Mouse (Mus musculus): ENCODE measurements at regions not wholly inside any gene's neighbourhood (a gene's known extent, or its start where the extent isn't known, plus 50 kb on each side); places are given as distances from the start of the nearest gene placed in this dataset.

GRCm38 (mm10) chr5:113408588-113408987 is 51.5 kb downstream of the Aym1 start:
- Histone ChIP-seq H3K27me3 (no peaks in the 10 kb centered on the region), H3K9ac (no peak overlapping the region), H3K4me2 (no peak overlapping the region), H3K36me3 (no peaks in the 10 kb centered on the region), H3K4me1 (no peaks in the 10 kb centered on the region), H3K27ac (no peak overlapping the region), H3K9me3 (replicated peaks) (no peaks in the 10 kb centered on the region), H3K4me3 (replicated peaks) (no peak overlapping the region)
- 89% methylated on average over 3 of the region's 3 CpGs for WGBS
- no peak for ATAC-seq (replicated peaks; ENCODE audit: low FRiP score)

- Histone ChIP-seq H3K9ac (no peak overlapping the region), H3K9me3 (replicated peaks) (no peaks in the 10 kb centered on the region), H3K36me3 (no peaks in the 10 kb centered on the region), H3K27ac (no peak overlapping the region), H3K4me2 (no peak overlapping the region), H3K4me3 (replicated peaks) (no peak overlapping the region), H3K27me3 (no peaks in the 10 kb centered on the region), H3K4me1 (no peaks in the 10 kb centered on the region)
- whole genome bisulfite sequencing, result 72% methylated on average over 13 of the region's 13 CpGs
- ATAC-seq (replicated peaks; ENCODE audit: low FRiP score), result no peak
These were observed 53.9 kb downstream of the Aym1 start for GRCm38 (mm10) chr5:113410963-113411362.

- WGBS, result 81% methylated on average over 2 of the region's 2 CpGs
- Histone ChIP-seq H3K9me3 (replicated peaks) (no peaks in the 10 kb centered on the region), H3K27me3 (no peaks in the 10 kb centered on the region), H3K4me1 (peaks cover 12% of the 10 kb centered on the region), H3K4me3 (replicated peaks) (no peak overlapping the region), H3K27ac (no peak overlapping the region), H3K36me3 (no peaks in the 10 kb centered on the region), H3K4me2 (no peak overlapping the region), H3K9ac (no peak overlapping the region)
- no peak for ATAC-seq (replicated peaks; ENCODE audit: low FRiP score)
These were observed 57.5 kb downstream of the Aym1 start for GRCm38 (mm10) chr5:113414639-113415038.

DNA sequence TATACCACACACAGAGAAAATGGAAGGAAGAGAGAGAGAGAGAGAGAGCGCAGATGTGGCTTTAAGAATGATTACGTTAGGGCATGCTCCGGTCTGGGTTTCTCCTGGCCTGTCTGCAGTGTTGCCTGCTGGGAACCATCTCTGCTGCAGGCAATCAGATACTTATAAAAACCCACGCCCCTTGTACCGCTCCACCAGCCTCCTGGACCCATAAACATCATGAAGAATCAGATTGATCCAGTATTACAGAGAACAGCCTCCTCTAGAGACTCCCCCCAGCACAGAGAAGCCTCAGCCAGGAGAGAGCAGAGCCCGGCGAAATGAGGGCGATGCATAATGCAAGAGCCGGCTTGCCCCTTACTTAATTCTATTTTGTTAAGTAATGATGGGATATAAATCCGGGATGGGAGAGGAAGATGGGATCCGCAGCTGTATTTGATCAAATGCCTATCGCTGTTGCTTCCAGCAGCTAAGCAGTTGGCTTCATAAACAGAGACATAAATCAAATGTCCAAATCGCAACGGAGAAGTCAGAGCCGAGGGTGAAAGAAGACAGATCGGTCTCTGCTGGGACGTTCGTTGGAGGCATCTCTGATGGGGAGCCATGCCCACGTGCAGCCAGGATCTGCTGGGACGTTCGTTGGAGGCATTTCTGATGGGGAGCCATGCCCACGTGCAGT is 61.4 kb downstream of the Aym1 start:
- ATAC-seq (replicated peaks; ENCODE audit: low FRiP score), result peak; percentile 74; the same call in 1 of the 2 replicates
- WGBS, result 28% methylated on average over 22 of the region's 22 CpGs
- Histone ChIP-seq H3K27me3 (peaks cover 2% of the 10 kb centered on the region; the same call in 1 of the 2 replicates), H3K4me2 (peak overlapping the region; percentile 12; the same call in 1 of the 2 replicates), H3K27ac (peak overlapping the region; percentile 61; the same call in 1 of the 2 replicates), H3K4me3 (replicated peaks) (no peak overlapping the region), H3K4me1 (peaks cover 27% of the 10 kb centered on the region), H3K9me3 (replicated peaks) (no peaks in the 10 kb centered on the region), H3K9ac (no peak overlapping the region), H3K36me3 (no peaks in the 10 kb centered on the region)

DNA sequence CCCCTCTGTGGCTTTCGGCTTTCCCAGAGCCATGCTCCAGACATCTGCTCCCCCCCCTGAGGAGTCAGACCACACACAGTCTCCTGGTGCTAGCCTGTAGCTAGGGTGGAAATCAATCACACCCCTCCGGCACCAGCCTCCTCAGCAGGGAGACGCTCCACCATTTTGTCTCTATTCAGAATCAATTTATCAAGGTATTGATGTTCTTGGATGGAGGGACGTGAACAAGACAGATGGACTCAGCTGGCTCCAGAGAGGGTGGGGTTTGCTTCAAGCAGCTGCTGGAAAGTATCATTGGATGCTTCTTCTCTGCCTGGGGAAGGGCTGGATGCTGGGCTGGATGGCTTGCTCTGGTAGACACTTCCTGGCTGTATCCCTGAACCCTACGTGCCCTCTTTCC is 63.5 kb downstream of the Aym1 start:
- ATAC-seq (replicated peaks; ENCODE audit: low FRiP score), result no peak

DNA sequence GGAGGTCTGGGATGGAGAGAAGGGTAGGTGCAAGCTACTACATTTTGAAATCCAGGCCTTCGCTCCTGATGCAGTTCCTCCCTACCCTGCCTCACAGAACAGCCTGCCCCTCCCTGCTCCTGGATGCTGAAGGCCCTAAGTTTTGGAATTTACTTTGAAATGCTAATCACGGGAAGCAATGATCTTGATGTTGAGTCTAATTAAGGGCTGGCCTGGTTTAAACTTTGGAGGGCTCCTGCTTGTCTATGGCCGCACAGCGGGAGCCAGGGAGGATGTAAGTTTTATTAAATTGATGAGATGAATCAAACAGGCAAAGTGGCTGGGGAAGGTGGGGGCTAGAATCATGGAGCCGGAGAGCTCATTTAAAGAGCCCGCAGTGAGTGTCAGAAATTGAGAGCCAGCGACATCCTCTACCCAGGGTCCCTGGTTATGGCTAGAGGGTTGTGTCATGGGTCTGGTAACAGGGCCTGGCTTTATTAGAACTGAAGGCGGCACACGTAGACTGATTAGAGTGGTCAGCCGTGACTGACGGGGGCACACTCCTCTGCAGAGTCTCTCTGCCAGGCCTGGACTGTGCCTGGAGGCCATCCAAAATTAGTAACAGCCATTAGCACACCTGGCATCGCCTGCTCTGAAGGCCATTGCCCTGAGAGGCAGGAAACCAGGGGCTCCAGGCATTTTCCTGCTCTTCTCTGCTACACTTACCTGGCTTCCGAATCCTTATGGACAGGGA is 65.1 kb downstream of the Aym1 start:
- no peak overlapping the region for H3K9ac ChIP-seq
- no peaks in the 10 kb centered on the region for H3K9me3 ChIP-seq (replicated peaks)
- no peak overlapping the region for H3K4me2 ChIP-seq
- H3K4me3 ChIP-seq (replicated peaks), result no peak overlapping the region
- H3K27ac ChIP-seq, result no peak overlapping the region
- peaks cover 2% of the 10 kb centered on the region; the same call in 1 of the 2 replicates for H3K27me3 ChIP-seq
- no peaks in the 10 kb centered on the region for H3K36me3 ChIP-seq
- 58% methylated on average over 13 of the region's 13 CpGs for WGBS
- no peak for ATAC-seq (replicated peaks; ENCODE audit: low FRiP score)
- peaks cover 27% of the 10 kb centered on the region for H3K4me1 ChIP-seq

More for the DNA sequence above, 63.5 kb downstream of the Aym1 start:
- Histone ChIP-seq H3K27me3 (peaks cover 2% of the 10 kb centered on the region; the same call in 1 of the 2 replicates), H3K4me3 (replicated peaks) (no peak overlapping the region), H3K9me3 (replicated peaks) (no peaks in the 10 kb centered on the region), H3K4me1 (peaks cover 27% of the 10 kb centered on the region), H3K27ac (0 out of 2 replicates have a peak overlapping the region, but pooled peaks have one; percentile 3), H3K36me3 (no peaks in the 10 kb centered on the region), H3K9ac (no peak overlapping the region), H3K4me2 (no peak overlapping the region)
- WGBS, result 34% methylated on average over 5 of the region's 5 CpGs

DNA sequence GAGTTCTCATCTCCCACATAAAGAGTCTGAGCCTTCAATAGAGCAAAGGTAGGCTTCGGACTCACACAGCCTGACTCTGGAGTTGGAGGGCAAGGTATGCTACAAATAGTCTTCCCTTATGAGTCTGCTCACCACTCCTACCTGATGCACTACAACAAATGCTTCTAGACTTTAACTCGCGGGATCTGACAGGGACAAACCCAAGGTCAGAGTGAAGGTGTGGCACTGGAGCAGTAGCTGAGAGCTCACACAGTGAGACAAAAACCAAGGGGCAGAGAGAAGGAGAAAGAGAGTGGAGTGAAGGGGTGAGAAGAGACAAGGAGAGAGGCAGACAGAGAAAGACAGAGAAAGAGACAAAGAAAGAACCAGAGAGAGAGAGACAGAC is 65.6 kb downstream of the Aym1 start:
- Histone ChIP-seq H3K4me2 (no peak overlapping the region), H3K27ac (no peak overlapping the region), H3K9ac (no peak overlapping the region), H3K4me1 (peaks cover 27% of the 10 kb centered on the region), H3K27me3 (peaks cover 2% of the 10 kb centered on the region; the same call in 1 of the 2 replicates), H3K36me3 (no peaks in the 10 kb centered on the region), H3K4me3 (replicated peaks) (no peak overlapping the region), H3K9me3 (replicated peaks) (no peaks in the 10 kb centered on the region)
- 84% methylated on average over 3 of the region's 3 CpGs for WGBS
- no peak for ATAC-seq (replicated peaks; ENCODE audit: low FRiP score)

DNA sequence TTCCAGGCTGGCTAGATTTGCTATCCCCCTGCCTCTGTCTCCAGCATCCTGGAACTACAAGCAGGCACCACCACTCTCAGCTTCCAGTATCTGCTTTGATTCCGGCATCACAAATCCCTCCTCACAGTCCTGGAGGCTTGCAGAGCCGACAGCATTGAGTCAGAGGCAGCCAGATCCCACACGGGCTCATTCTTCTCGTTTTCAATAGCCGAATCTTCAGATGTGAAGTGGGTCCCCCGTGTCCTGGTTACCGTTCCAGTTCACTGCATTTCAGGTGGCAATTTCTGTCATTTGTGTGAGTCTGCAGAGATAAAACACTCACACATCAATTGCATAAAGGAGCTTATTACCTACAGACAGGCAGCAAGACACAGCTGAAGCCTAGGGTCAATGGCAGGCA is 62.4 kb upstream of the Wscd2 start:
- 65% methylated on average over 7 of the region's 7 CpGs for WGBS
- H3K4me1 ChIP-seq, result no peaks in the 10 kb centered on the region

GRCm38 (mm10) chr5:113431334-113431733 is 58.8 kb upstream of the Wscd2 start:
- no peaks in the 10 kb centered on the region for H3K36me3 ChIP-seq
- no peak for ATAC-seq (replicated peaks; ENCODE audit: low FRiP score)
- WGBS, result 59% methylated on average over 5 of the region's 5 CpGs
- no peak overlapping the region for H3K9ac ChIP-seq
- H3K4me2 ChIP-seq, result no peak overlapping the region
- no peak overlapping the region for H3K27ac ChIP-seq
- H3K4me1 ChIP-seq, result 0 out of 2 replicates have a peak, but pooled peaks cover 2% of the 10 kb centered on the region
- H3K9me3 ChIP-seq (replicated peaks), result no peaks in the 10 kb centered on the region
- H3K27me3 ChIP-seq, result no peaks in the 10 kb centered on the region
- no peak overlapping the region for H3K4me3 ChIP-seq (replicated peaks)

More for the DNA sequence above, 62.4 kb upstream of the Wscd2 start:
- Histone ChIP-seq H3K9me3 (replicated peaks) (no peaks in the 10 kb centered on the region), H3K27me3 (no peaks in the 10 kb centered on the region), H3K27ac (no peak overlapping the region), H3K36me3 (no peaks in the 10 kb centered on the region), H3K9ac (no peak overlapping the region), H3K4me2 (no peak overlapping the region), H3K4me3 (replicated peaks) (no peak overlapping the region)
- ATAC-seq (replicated peaks; ENCODE audit: low FRiP score), result no peak

DNA sequence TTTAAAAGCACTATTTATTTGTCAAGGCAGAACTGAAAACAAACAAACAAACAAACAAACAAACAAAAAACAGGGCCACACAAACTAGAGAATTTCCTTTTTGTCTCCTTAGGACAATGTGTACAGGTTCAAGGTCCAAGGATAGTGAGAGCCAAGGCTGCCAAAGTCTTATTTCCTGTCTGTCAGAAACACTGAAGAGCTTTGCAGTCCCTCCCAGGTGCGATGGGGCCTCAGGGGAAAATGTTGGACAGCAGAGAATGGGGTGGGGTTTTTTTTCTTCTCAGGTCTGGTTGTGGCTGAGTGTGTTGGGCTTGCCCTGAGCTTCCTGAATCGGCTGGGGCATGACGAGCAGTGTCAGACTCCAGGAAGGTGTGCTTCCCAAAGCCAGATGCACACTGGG is 53.1 kb upstream of the Wscd2 start:
- 51% methylated on average over 3 of the region's 3 CpGs for WGBS
- Histone ChIP-seq H3K27ac (no peak overlapping the region), H3K9me3 (replicated peaks) (no peaks in the 10 kb centered on the region), H3K4me1 (0 out of 2 replicates have a peak, but pooled peaks cover 2% of the 10 kb centered on the region), H3K36me3 (no peaks in the 10 kb centered on the region), H3K9ac (no peak overlapping the region), H3K4me2 (no peak overlapping the region), H3K27me3 (no peaks in the 10 kb centered on the region), H3K4me3 (replicated peaks) (no peak overlapping the region)
- no peak for ATAC-seq (replicated peaks; ENCODE audit: low FRiP score)

Data from kidney, embryonic 15.5 days (tissue).